Comparison of ENCODE assay signal across 7 mouse cellular contexts in the genomic region with DNA sequence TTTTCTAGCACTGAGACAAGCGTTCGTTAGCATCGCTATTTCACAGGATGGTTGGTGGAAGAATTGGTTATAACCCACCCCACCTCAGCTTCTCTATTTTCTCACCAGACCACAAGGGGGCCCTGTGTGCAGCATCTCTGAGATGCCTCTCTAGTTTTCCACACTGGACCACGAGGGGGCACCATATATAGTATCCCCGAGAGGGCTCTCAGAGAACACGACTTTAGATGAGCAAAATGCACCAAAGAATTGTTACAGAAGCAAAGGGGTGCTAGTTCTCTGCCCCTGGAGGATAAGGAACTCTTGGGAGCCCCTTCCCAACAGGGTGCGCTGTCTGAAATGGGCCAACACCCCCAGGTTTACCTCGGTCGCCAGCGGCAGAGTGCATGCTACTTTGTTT. TPM values are rescaled to one million over a fixed set of nuclear protein-coding genes. Genes with fewer than 3 reads are reported as not detected.
DNase-seq lines count a peak whose midpoint lies in the region.

No protein-coding gene starts in this region.

- peak; percentile 79 for DNase-seq in CD4-positive helper T cell, adult 2 months (ENCODE audit: low read depth, low spot score)
- DNase-seq in MEL-GATA-1-ER (ENCODE audit: extremely low read depth, low read depth), result peak; percentile 34
- peak; percentile 15 for DNase-seq in cerebellum, adult 9-11 months
- DNase-seq in gastrocnemius, postnatal 25 days, result peak; percentile 37
- DNase-seq in layer of hippocampus, adult 9-10 months (ENCODE audit: low spot score), result peak; percentile 74
- peak; percentile 66 to 88 for DNase-seq in lung, postnatal 4 days
- peak; percentile 53 to 84 for DNase-seq in spleen, adult 18-20 months

RNA-seq across cellular contexts. Expression of a gene that starts 28.9 kb away (rescaled TPM):
- total RNA-seq in gastrocnemius, postnatal 25 days (2021), result not detected

RNA-seq across cellular contexts. Expression of a gene that starts 53.1 kb away (rescaled TPM):
- 10 to 100 TPM; 34.8 to 37.1 TPM for total RNA-seq in gastrocnemius, postnatal 25 days (2021)

Comparison
In these comparisons a context has a peak if more than half of its experiments do, and no peak if none do; other contexts are left out.
1. Peak in every context shown above with its lines: DNase-seq.
2. DNase-seq: peak in every context shown above with its lines; median percentile 79 in CD4-positive helper T cell, adult 2 months; 77 in lung, postnatal 4 days; 74 in layer of hippocampus, adult 9-10 months; 68 in spleen, adult 18-20 months; 37 in gastrocnemius, postnatal 25 days; 34 in MEL-GATA-1-ER; 15 in cerebellum, adult 9-11 months.